8 mouse cellular contexts compared by ENCODE assay signal in genomic region chr8:70152537-70153257, GRCm38 (mm10). TPM values are rescaled to one million over a fixed set of nuclear protein-coding genes. Genes with fewer than 3 reads are reported as not detected.
DNase-seq lines count a peak whose midpoint lies in the region; ATAC-seq lines count a peak whose summit lies in the region.
"Had no signal": no experiment of that assay in that cellular context is flagged by ENCODE, and none has a peak within 500 bp of the region (broad histone marks: within the 10 kb centered on the region; RNA-seq: fewer than 3 reads in every experiment).

No protein-coding gene starts in this region.

- no peaks in the 10 kb centered on the region for H3K9me3 ChIP-seq in forebrain, embryonic 16.5 days (ENCODE audit: control insufficient read depth, low read length)

- ATAC-seq in forebrain, embryonic 16.5 days = peak; percentile 97
- peak; percentile 97 for ATAC-seq in hematopoietic stem cell, adult 5-6 weeks (replicated peaks in 1 of 2; ENCODE audit: insufficient read depth in 1 of 2, low FRiP score in 2 of 2, low TSS enrichment in 1 of 2, low read depth in 1 of 2, poor library complexity in 2 of 2, severe bottlenecking in 2 of 2)
- peak; percentile 99 for ATAC-seq in megakaryocyte progenitor cell, adult 5-6 weeks (replicated peaks; ENCODE audit: poor library complexity)

- peak overlapping the region; percentile 34 for H3K4me2 ChIP-seq in forebrain, embryonic 16.5 days (ENCODE audit: low read length)

- peaks cover 4% of the 10 kb centered on the region for H3K4me1 ChIP-seq in forebrain, embryonic 16.5 days (replicated peaks; ENCODE audit: control insufficient read depth, insufficient read depth, low read length)

- H3K9ac ChIP-seq in forebrain, embryonic 16.5 days (replicated peaks; ENCODE audit: low read depth, low read length) = no peak overlapping the region

- peak; percentile 89 for DNase-seq in MN1 (ENCODE audit: low spot score)
- peak; percentile 40 to 54 for DNase-seq in adrenal gland, postnatal 4 days (ENCODE audit: low spot score in 2 of 2)
- DNase-seq in left cerebral cortex, postnatal 25 days (ENCODE audit: low spot score in 2 of 2) = peak; percentile 35 to 63
- peak; percentile 61 for DNase-seq in right cerebral cortex, postnatal 25 days

- WGBS in forebrain, embryonic 16.5 days = 14% methylated on average over 22 of the region's 22 CpGs

- H3K27ac ChIP-seq in forebrain, embryonic 16.5 days (ENCODE audit: low read length) = no peak overlapping the region
- H3K27ac ChIP-seq: macrophage had no signal

- no peak overlapping the region for H3K4me3 ChIP-seq in forebrain, embryonic 16.5 days (replicated peaks; ENCODE audit: low read length)

- no peaks in the 10 kb centered on the region for H3K36me3 ChIP-seq in forebrain, embryonic 16.5 days (ENCODE audit: control insufficient read depth, insufficient read depth)

- intact Hi-C loops in left cerebral cortex, postnatal 25 days (cut with DNase I) = no loop called here

- H3K27me3 ChIP-seq in forebrain, embryonic 16.5 days (replicated peaks; ENCODE audit: control insufficient read depth, insufficient read depth, low read length) = no peaks in the 10 kb centered on the region

RNA-seq across cellular contexts. Expression of gene Mef2b, which starts 13.2 kb away (rescaled TPM):
- total RNA-seq in adrenal gland, postnatal 4 days (2021) = 1 to 10 TPM; 1.5 to 1.6 TPM
- polyA plus RNA-seq in forebrain, embryonic 16.5 days (2015; fragmentation: Nextera tagmentation; extraction: Ambion mirVana) = 0.34 and 0.81 TPM in 2 replicates
- total RNA-seq in hematopoietic stem cell, adult 5-6 weeks (2017) = 0.25 TPM in 1 of 2 replicates, not detected in the other
- total RNA-seq in left cerebral cortex, postnatal 25 days (2021) = under 1 TPM in 1 of 2 experiments, not detected in 1; 0.57 TPM
- total RNA-seq in megakaryocyte progenitor cell, adult 5-6 weeks (2015) = not detected in 2 replicates
- not detected in 2 replicates for total RNA-seq in megakaryocyte progenitor cell, adult 5-6 weeks (2017)
- polyA plus RNA-seq: macrophage had no signal

RNA-seq across cellular contexts. Expression of gene Borcs8, which starts 13.4 kb away (rescaled TPM):
- total RNA-seq in adrenal gland, postnatal 4 days (2021) = 10 to 100 TPM; 55.5 to 56.4 TPM
- polyA plus RNA-seq in forebrain, embryonic 16.5 days (2015; fragmentation: Nextera tagmentation; extraction: Ambion mirVana) = 48.1 and 60.0 TPM in 2 replicates
- total RNA-seq in hematopoietic stem cell, adult 5-6 weeks (2017) = 39.0 and 43.0 TPM in 2 replicates
- total RNA-seq in left cerebral cortex, postnatal 25 days (2021) = 10 to 100 TPM; 46.8 to 51.0 TPM
- total RNA-seq in megakaryocyte progenitor cell, adult 5-6 weeks (2015) = 42.0 and 43.3 TPM in 2 replicates
- 32.0 and 35.2 TPM in 2 replicates for total RNA-seq in megakaryocyte progenitor cell, adult 5-6 weeks (2017)

RNA-seq across cellular contexts. Expression of gene Rfxank, which starts 13.7 kb away (rescaled TPM):
- total RNA-seq in adrenal gland, postnatal 4 days (2021) = 10 to 100 TPM; 15.9 to 18.9 TPM
- 10.5 and 14.4 TPM in 2 replicates for polyA plus RNA-seq in forebrain, embryonic 16.5 days (2015; fragmentation: Nextera tagmentation; extraction: Ambion mirVana)
- 6.8 and 22.8 TPM in 2 replicates for total RNA-seq in hematopoietic stem cell, adult 5-6 weeks (2017)
- total RNA-seq in left cerebral cortex, postnatal 25 days (2021) = 10 to 100 TPM; 10.2 to 12.4 TPM
- total RNA-seq in megakaryocyte progenitor cell, adult 5-6 weeks (2015) = 8.0 and 8.5 TPM in 2 replicates
- total RNA-seq in megakaryocyte progenitor cell, adult 5-6 weeks (2017) = 5.7 and 5.9 TPM in 2 replicates

RNA-seq across cellular contexts. Expression of gene Tmem161a, which starts 19.5 kb away (rescaled TPM):
- total RNA-seq in adrenal gland, postnatal 4 days (2021) = 10 to 100 TPM; 63.4 to 66.8 TPM
- 58.4 and 67.7 TPM in 2 replicates for polyA plus RNA-seq in forebrain, embryonic 16.5 days (2015; fragmentation: Nextera tagmentation; extraction: Ambion mirVana)
- total RNA-seq in hematopoietic stem cell, adult 5-6 weeks (2017) = 10.8 and 17.1 TPM in 2 replicates
- total RNA-seq in left cerebral cortex, postnatal 25 days (2021) = 10 to 100 TPM; 44.1 to 50.8 TPM
- total RNA-seq in megakaryocyte progenitor cell, adult 5-6 weeks (2015) = 9.0 and 16.0 TPM in 2 replicates
- total RNA-seq in megakaryocyte progenitor cell, adult 5-6 weeks (2017) = 11.2 and 11.3 TPM in 2 replicates

RNA-seq across cellular contexts. Expression of gene Nr2c2ap, which starts 21.6 kb away (rescaled TPM):
- total RNA-seq in adrenal gland, postnatal 4 days (2021) = 10 to 100 TPM; 23.6 to 26.0 TPM
- polyA plus RNA-seq in forebrain, embryonic 16.5 days (2015; fragmentation: Nextera tagmentation; extraction: Ambion mirVana) = 44.0 and 44.8 TPM in 2 replicates
- total RNA-seq in hematopoietic stem cell, adult 5-6 weeks (2017) = 11.4 and 13.9 TPM in 2 replicates
- 10 to 100 TPM; 21.7 to 21.9 TPM for total RNA-seq in left cerebral cortex, postnatal 25 days (2021)
- total RNA-seq in megakaryocyte progenitor cell, adult 5-6 weeks (2015) = 38.4 and 45.6 TPM in 2 replicates
- 11.6 and 13.2 TPM in 2 replicates for total RNA-seq in megakaryocyte progenitor cell, adult 5-6 weeks (2017)
